Mouse (Mus musculus): ENCODE measurements at regions not wholly inside any gene's neighbourhood (a gene's known extent, or its start where the extent isn't known, plus 50 kb on each side); places are given as distances from the start of the nearest gene placed in this dataset.

DNA sequence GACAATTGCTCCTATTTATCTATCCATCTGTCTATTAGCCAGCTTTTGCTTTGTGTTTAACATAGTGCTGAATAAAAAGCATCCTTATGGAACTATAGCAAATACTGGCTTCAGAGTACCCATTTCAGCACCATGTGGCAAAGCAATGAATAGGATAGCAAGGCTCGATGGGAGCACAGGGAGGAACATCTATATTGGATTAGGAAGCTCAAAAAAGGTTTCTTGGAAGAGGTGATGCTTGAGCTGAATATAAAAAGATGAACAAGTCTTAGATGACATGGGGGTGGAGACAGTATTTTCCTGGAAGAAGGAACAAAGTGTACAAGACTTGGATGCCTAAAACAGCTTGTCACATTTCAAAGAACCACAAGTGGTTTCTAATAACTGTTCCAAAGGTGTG is 273.9 kb downstream of the Brinp2 start:
- no peaks in the 10 kb centered on the region for H3K4me1 ChIP-seq (replicated peaks)
- WGBS (ENCODE audit: insufficient replicate concordance): 37% methylated on average over 1 of the region's 1 CpGs
- H3K27ac ChIP-seq: no peak overlapping the region
- ATAC-seq (ENCODE audit: low read depth) (no peak), DNase-seq (no peak)
- H3K4me3 ChIP-seq (replicated peaks): no peak overlapping the region
- no peaks in the 10 kb centered on the region for H3K27me3 ChIP-seq
- no peaks in the 10 kb centered on the region for H3K36me3 ChIP-seq
- H3K4me2 ChIP-seq: no peak overlapping the region
- no peaks in the 10 kb centered on the region for H3K9me3 ChIP-seq (replicated peaks)
- H3K9ac ChIP-seq: no peak overlapping the region

DNA sequence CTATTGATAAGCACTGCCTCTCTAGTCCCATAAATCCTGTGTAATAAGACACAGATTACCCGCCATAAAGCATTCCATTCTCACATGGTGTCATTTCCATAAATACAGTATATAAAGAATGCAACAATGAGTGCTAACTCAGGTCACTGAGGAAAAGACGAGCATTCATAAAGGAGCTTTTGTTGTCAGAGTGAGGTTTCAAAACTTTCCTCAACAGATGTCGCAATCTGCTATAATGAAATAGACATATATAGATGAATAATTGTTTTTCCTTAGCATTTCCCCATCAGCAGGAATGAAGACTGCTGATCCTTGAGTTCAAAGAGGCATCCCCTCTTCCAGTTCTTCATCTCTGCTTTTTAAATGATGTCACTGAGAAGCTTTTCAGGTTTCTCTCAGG is 270.3 kb downstream of the Brinp2 start:
- Histone ChIP-seq H3K27ac (no peak overlapping the region), H3K36me3 (no peaks in the 10 kb centered on the region), H3K4me3 (replicated peaks) (no peak overlapping the region), H3K4me1 (replicated peaks) (no peaks in the 10 kb centered on the region), H3K27me3 (no peaks in the 10 kb centered on the region), H3K4me2 (no peak overlapping the region), H3K9me3 (replicated peaks) (no peaks in the 10 kb centered on the region), H3K9ac (no peak overlapping the region)
- DNase-seq: no peak
- ATAC-seq (ENCODE audit: low read depth): no peak
- WGBS (ENCODE audit: insufficient replicate concordance): 68% methylated on average over 3 of the region's 3 CpGs

DNA sequence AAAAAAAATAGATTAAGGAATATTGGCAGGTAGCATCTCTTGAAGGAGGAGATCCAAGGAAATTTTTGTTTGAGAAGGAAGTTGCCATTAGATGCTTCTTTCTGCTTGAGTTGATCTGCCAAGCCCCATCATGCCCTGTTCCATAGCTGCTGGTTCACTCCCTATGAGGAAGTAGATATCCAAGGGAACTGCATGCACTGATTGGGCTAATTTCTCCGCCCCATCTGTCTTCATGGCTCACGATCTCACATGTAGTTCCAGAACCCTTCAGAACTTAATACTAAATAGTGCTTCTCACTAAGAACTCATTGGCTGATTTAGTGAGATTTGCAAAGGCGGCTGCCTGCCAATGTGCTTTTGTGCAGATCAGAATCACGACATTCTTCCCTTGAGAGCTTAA is 258.6 kb downstream of the Brinp2 start:
- ATAC-seq (ENCODE audit: low read depth) (no peak), DNase-seq (no peak)
- 62% methylated on average over 4 of the region's 4 CpGs for WGBS (ENCODE audit: insufficient replicate concordance)
- no peak overlapping the region for H3K9ac ChIP-seq
- H3K27ac ChIP-seq: no peak overlapping the region
- H3K4me3 ChIP-seq (replicated peaks): no peak overlapping the region
- no peak overlapping the region for H3K4me2 ChIP-seq
- H3K36me3 ChIP-seq: no peaks in the 10 kb centered on the region
- H3K27me3 ChIP-seq: no peaks in the 10 kb centered on the region
- no peaks in the 10 kb centered on the region for H3K4me1 ChIP-seq (replicated peaks)
- no peaks in the 10 kb centered on the region for H3K9me3 ChIP-seq (replicated peaks)

DNA sequence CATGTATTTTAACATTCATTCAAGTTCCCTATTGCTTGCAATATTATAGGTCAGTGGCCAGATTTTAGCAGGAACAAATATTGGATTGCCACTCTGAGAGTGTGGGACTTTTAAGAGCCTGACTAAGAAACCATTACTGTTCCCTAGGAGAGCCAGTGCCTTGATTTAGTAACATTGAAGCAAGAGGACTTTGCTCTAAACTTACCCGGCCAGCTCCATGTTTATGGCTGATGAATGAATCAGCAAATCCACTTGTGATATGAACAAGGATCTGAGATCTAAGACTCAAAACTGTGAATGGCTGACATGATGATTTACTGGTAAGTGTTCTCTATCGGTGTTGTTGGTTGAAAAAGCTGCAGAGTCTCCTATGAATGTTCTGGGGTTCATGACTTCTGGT is 236.4 kb downstream of the Brinp2 start:
- WGBS (ENCODE audit: insufficient replicate concordance): 54% methylated on average over 2 of the region's 2 CpGs
- H3K36me3 ChIP-seq: no peaks in the 10 kb centered on the region
- ATAC-seq (ENCODE audit: low read depth) (no peak), DNase-seq (no peak)
- H3K4me2 ChIP-seq: no peak overlapping the region
- no peak overlapping the region for H3K27ac ChIP-seq
- H3K9me3 ChIP-seq (replicated peaks): no peaks in the 10 kb centered on the region
- no peaks in the 10 kb centered on the region for H3K27me3 ChIP-seq
- no peak overlapping the region for H3K9ac ChIP-seq
- H3K4me3 ChIP-seq (replicated peaks): no peak overlapping the region
- H3K4me1 ChIP-seq (replicated peaks): no peaks in the 10 kb centered on the region

DNA sequence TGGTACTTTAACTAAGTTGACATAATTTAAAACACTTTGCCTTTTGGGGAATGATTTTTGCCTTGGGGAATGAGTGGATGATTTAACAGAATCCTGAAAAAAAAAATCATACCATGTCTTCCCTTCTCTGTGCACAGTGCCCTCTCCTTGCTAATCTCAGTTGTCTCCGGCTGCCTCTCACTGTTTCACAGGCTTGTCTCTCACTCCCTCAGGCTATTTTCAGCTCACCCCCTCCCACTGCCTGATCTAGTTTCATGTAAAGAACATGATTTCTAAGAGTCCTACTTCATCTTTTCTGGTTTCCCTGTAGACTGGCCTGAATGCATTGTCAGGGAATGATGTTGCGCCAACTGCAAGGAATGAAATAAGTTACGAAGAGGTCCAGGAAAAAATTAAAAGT is 231.2 kb downstream of the Brinp2 start:
- H3K4me2 ChIP-seq: no peak overlapping the region
- no peaks in the 10 kb centered on the region for H3K36me3 ChIP-seq
- H3K4me1 ChIP-seq (replicated peaks): no peaks in the 10 kb centered on the region
- no peak overlapping the region for H3K4me3 ChIP-seq (replicated peaks)
- WGBS (ENCODE audit: insufficient replicate concordance): 72% methylated on average over 3 of the region's 3 CpGs
- H3K9me3 ChIP-seq (replicated peaks): no peaks in the 10 kb centered on the region
- no peak overlapping the region for H3K9ac ChIP-seq
- no peaks in the 10 kb centered on the region for H3K27me3 ChIP-seq
- no peak for ATAC-seq (ENCODE audit: low read depth)
- H3K27ac ChIP-seq: no peak overlapping the region
- DNase-seq: no peak

DNA sequence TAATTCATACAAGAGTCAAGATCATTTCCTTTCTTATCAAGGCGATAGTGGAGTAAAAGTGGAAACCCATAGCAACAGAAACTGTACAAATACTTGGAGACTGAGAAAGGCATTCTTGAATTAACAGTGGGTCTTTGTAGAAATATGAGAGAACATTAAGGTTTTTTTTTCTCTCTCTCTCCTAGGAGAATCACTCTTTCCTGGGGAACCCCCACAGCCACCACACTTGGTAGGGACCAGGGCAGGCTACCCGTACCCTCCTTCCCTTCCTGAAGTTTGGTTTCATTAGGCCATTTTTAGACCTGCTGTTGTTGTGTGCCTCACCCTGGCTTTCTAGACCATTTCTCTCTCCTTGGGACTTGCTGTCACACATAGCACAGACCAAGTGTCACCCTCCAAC is 229.9 kb downstream of the Brinp2 start:
- no peak overlapping the region for H3K9ac ChIP-seq
- ATAC-seq (ENCODE audit: low read depth): no peak
- 54% methylated on average over 2 of the region's 2 CpGs for WGBS (ENCODE audit: insufficient replicate concordance)
- no peaks in the 10 kb centered on the region for H3K27me3 ChIP-seq
- no peaks in the 10 kb centered on the region for H3K4me1 ChIP-seq (replicated peaks)
- no peak overlapping the region for H3K4me2 ChIP-seq
- no peak for DNase-seq
- no peak overlapping the region for H3K27ac ChIP-seq
- H3K4me3 ChIP-seq (replicated peaks): no peak overlapping the region
- H3K36me3 ChIP-seq: no peaks in the 10 kb centered on the region
- H3K9me3 ChIP-seq (replicated peaks): no peaks in the 10 kb centered on the region

DNA sequence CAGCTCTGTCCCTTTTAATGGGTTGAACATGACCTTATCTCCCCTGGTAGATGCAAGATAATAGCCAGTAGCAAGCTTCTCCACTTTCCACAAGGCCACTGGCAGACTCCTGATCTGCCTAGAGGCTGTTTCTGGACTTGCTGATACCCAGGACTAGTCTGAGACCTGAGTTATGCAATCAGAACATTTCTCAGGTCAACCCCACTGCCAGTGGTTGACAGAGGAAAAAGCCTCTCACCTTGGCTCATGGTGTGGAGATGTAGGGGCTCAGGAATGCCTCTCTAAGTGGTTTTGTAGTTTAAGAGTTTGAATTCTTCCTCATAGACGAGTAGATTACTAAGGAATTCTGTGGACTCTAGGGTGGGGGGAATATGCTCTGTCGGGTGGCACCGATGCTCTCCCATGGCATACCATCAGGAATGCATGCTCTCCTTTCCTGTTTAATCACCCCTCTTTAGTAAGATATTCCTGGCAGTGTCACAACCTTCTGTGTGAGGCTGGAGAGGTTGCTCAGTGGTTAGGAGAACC is 226.8 kb downstream of the Brinp2 start:
- H3K9ac ChIP-seq: no peak overlapping the region
- WGBS (ENCODE audit: insufficient replicate concordance): 51% methylated on average over 3 of the region's 3 CpGs
- no peaks in the 10 kb centered on the region for H3K27me3 ChIP-seq
- ATAC-seq (ENCODE audit: low read depth) (no peak), DNase-seq (no peak)
- no peak overlapping the region for H3K27ac ChIP-seq
- H3K9me3 ChIP-seq (replicated peaks): no peaks in the 10 kb centered on the region
- H3K36me3 ChIP-seq: no peaks in the 10 kb centered on the region
- no peak overlapping the region for H3K4me2 ChIP-seq
- no peaks in the 10 kb centered on the region for H3K4me1 ChIP-seq (replicated peaks)
- no peak overlapping the region for H3K4me3 ChIP-seq (replicated peaks)

DNA sequence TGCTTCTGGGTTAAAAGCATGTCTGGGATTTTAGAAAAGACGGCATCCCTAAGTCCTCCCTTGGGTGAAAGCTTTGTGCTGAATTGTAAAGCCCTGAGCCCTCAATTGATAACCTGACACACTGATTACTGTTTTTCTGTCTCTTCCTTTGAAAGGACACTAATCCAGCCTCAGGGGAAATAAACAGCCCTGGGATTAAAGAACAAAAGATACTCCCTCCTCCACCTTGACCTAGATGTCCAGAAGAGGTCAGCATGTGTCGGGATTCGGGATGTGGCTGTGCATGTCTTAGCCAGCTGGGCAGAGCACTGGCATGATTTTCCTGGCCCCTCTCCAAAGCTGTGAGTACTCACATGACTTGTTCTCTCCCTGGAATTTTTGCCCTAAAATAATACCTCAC is 208.6 kb downstream of the Brinp2 start:
- Histone ChIP-seq H3K9ac (no peak overlapping the region), H3K4me1 (replicated peaks) (no peaks in the 10 kb centered on the region), H3K4me3 (replicated peaks) (no peak overlapping the region), H3K4me2 (no peak overlapping the region), H3K9me3 (replicated peaks) (no peaks in the 10 kb centered on the region), H3K36me3 (no peaks in the 10 kb centered on the region), H3K27ac (no peak overlapping the region), H3K27me3 (no peaks in the 10 kb centered on the region)
- DNase-seq (no peak), ATAC-seq (ENCODE audit: low read depth) (no peak)
- WGBS (ENCODE audit: insufficient replicate concordance): 55% methylated on average over 3 of the region's 3 CpGs

DNA sequence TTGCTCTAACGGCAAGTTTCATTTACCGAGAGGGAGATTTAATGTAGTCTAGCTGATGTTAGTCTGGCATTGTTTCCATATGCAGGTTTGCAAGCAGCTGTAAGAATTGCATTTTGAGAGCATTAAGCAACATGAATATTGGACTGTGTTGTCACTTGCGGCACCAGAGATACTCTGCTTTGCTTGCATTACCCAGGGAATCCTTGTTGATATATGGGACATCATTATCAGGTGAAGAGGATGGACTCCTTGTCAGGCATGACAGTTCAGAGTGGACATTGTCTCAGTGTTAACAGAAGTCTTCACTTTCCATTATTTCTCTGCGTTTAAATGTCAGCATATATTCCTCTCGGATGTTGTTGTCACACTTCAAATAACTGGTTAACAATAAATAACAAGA is 208.1 kb downstream of the Brinp2 start:
- DNase-seq (no peak), ATAC-seq (ENCODE audit: low read depth) (no peak)
- Histone ChIP-seq H3K27ac (no peak overlapping the region), H3K9ac (no peak overlapping the region), H3K27me3 (no peaks in the 10 kb centered on the region), H3K9me3 (replicated peaks) (no peaks in the 10 kb centered on the region), H3K4me1 (replicated peaks) (no peaks in the 10 kb centered on the region), H3K4me3 (replicated peaks) (no peak overlapping the region), H3K4me2 (no peak overlapping the region), H3K36me3 (no peaks in the 10 kb centered on the region)
- 70% methylated on average over 5 of the region's 5 CpGs for WGBS (ENCODE audit: insufficient replicate concordance)

DNA sequence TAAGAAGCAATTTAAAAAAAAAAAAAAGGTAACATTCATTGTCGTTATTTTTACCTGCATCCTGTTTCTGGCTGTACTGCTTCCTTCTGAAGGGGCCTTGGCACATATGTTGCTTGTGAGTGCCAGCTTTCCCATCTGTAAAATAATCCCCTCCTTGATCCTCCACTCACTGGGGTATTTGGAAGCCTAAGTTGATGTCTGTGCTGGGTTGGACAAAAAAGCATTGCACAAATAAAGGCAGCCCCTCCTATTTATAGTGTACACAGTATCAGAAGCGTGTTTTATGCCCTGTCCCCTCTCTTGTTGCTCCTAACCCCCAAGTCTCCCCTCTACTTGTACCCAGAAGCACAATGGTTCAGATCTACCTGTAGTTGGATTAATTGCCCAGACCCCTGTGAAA is 195.0 kb downstream of the Brinp2 start:
- Histone ChIP-seq H3K4me2 (no peak overlapping the region), H3K36me3 (no peaks in the 10 kb centered on the region), H3K27ac (no peak overlapping the region), H3K9me3 (replicated peaks) (no peaks in the 10 kb centered on the region), H3K27me3 (no peaks in the 10 kb centered on the region), H3K9ac (no peak overlapping the region), H3K4me3 (replicated peaks) (no peak overlapping the region), H3K4me1 (replicated peaks) (no peaks in the 10 kb centered on the region)
- DNase-seq: no peak
- ATAC-seq (ENCODE audit: low read depth): no peak
- WGBS (ENCODE audit: insufficient replicate concordance): 28% methylated on average over 2 of the region's 2 CpGs

DNA sequence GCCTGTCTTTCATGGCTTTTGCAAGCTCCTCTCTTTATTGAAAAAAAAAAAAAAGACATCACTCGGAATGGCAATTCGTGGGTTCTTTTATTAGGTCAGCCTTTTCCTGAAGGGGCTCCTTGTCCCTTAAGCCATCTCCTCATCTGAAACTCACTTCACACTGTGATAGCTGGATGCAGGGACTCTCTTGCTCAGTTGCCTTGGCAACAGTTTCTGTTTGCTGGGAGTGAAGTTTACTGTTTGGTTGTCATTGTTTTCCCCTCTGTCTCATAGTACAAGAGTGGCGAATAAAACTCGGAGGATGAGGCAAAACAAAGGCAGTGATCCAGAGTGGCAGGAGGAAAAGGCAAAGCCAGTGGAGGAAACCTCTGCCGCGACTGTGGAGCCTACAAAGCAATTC is 194.6 kb downstream of the Brinp2 start:
- Histone ChIP-seq H3K27me3 (no peaks in the 10 kb centered on the region), H3K4me1 (replicated peaks) (no peaks in the 10 kb centered on the region), H3K27ac (no peak overlapping the region), H3K9me3 (replicated peaks) (no peaks in the 10 kb centered on the region), H3K9ac (no peak overlapping the region), H3K36me3 (no peaks in the 10 kb centered on the region), H3K4me3 (replicated peaks) (no peak overlapping the region), H3K4me2 (no peak overlapping the region)
- ATAC-seq (ENCODE audit: low read depth) (no peak), DNase-seq (no peak)
- WGBS (ENCODE audit: insufficient replicate concordance): 48% methylated on average over 6 of the region's 6 CpGs

DNA sequence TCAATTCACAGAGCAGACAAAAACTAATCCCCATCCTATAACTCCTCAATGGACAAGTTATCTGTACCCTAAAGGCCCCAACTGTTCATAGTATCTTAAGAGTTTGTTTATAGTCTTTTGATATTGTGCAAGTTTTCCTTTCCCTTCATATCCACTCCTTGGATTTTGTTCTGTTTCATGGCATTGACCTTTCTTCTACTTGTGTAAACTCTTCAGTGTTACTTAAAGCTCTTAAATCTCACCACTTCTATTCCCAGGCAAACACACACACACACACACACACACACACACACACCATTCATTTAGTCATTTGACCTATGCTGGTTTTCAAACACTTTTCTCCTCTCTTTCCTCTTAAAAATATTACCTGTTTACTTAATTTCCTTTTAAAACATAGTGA is 192.7 kb downstream of the Brinp2 start:
- Histone ChIP-seq H3K36me3 (no peaks in the 10 kb centered on the region), H3K27ac (no peak overlapping the region), H3K4me2 (no peak overlapping the region), H3K4me1 (replicated peaks) (no peaks in the 10 kb centered on the region), H3K9me3 (replicated peaks) (no peaks in the 10 kb centered on the region), H3K9ac (no peak overlapping the region), H3K27me3 (no peaks in the 10 kb centered on the region), H3K4me3 (replicated peaks) (no peak overlapping the region)
- ATAC-seq (ENCODE audit: low read depth) (no peak), DNase-seq (no peak)

DNA sequence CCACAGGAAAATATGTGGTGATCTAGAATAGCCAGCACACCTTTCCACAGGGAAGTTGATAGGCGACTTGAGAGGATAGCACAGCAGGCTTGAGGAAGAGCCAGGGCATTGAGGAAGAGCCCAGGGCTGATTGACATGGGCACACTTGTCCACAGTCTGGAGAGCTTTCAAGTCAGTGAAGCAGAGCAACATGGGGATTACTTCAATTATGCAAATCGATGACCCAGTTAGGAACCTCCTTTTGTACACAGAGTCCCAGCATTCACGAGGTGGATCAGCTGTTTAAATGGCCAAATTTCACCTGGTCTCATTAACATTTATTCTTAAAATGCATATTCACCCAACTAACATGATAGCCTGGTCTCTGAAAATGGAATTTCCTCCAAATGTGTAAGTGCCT is 186.1 kb downstream of the Brinp2 start:
- WGBS (ENCODE audit: insufficient replicate concordance): 49% methylated on average over 3 of the region's 3 CpGs
- Histone ChIP-seq H3K36me3 (no peaks in the 10 kb centered on the region), H3K9ac (no peak overlapping the region), H3K9me3 (replicated peaks) (no peaks in the 10 kb centered on the region), H3K4me2 (no peak overlapping the region), H3K27ac (no peak overlapping the region), H3K4me1 (replicated peaks) (no peaks in the 10 kb centered on the region), H3K4me3 (replicated peaks) (no peak overlapping the region), H3K27me3 (no peaks in the 10 kb centered on the region)
- DNase-seq: no peak
- no peak for ATAC-seq (ENCODE audit: low read depth)

All from liver, embryonic 13.5 days (tissue).